Mouse (Mus musculus) forebrain, embryonic 16.5 days (tissue): Measurements from ENCODE around the gene Rubcn. TPM values are rescaled to one million over a fixed set of nuclear protein-coding genes. Genes with fewer than 3 reads are reported as not detected.

Source experiments
- polyA plus RNA-seq: library from polyadenylated mRNA; unstranded; fragments of >200 nt; fragmentation: Nextera tagmentation; extraction: Ambion mirVana; gene quantifications from 2 replicates; pipeline ENCODE4 v1.2.1, GENCODE M21; 2015

The Rubcn gene
- polyA plus RNA-seq, 1 experiment from 2014 or later: 40.4 TPM

Other genes with a start within 250 kb of the Rubcn start
- gene Tnk2, start 233.9 kb downstream of the Rubcn start, polyA plus RNA-seq: 15.0 and 21.9 TPM in 2 replicates
- not detected in 2 replicates for gene Muc4, start 141.9 kb downstream of the Rubcn start, polyA plus RNA-seq
- gene Muc20, start 80.3 kb downstream of the Rubcn start, polyA plus RNA-seq: not detected in 2 replicates
- not detected in 2 replicates for gene Smbd1, start 67.3 kb downstream of the Rubcn start, polyA plus RNA-seq
- 119 and 129 TPM in 2 replicates for gene Fyttd1, start 266 bp downstream of the Rubcn start, polyA plus RNA-seq
- gene Lrch3, start 36.3 kb upstream of the Rubcn start, polyA plus RNA-seq: 39.0 and 44.7 TPM in 2 replicates
- gene Iqcg, start 178.5 kb upstream of the Rubcn start, polyA plus RNA-seq: 3.9 and 4.7 TPM in 2 replicates
- gene Rpl35a, start 178.7 kb upstream of the Rubcn start, polyA plus RNA-seq: 455 and 506 TPM in 2 replicates
- 3.4 and 4.5 TPM in 2 replicates for gene Lmln, start 184.8 kb upstream of the Rubcn start, polyA plus RNA-seq